8 mouse cellular contexts compared by ENCODE assay signal in the genomic region with DNA sequence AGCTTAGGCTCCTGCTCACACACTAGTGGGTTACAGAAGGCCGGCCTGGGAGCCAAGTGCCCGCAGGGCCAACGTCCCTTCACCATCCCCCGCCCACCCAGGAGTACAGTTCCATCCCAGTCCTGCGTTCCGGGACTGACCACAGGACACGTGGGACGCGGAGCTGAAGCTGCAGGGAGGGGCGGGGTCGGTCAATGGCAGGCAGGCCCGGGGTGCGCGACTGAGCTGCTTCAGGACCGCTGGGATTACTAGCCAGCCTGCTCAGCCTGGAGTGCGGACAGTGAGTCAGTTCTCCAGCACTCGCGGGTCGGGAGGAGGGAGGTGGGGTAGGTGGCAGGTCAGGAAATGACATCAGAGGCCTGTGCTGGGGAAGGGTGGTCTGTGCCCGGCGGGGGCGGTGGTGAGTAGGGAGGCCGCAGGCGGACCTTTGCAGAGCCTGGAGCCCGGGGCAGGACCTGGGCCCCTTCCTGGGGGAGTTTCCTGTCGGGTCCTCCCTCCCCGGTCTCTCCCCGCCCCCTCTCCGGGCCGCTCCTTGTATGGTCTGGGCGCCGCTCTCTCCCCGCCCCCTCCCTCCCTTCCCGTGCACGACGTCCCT. TPM values are rescaled to one million over a fixed set of nuclear protein-coding genes. Genes with fewer than 3 reads are reported as not detected.
A peak's percentile ranks its signal among the peaks of the same experiment; 100 is the strongest.
DNase-seq lines count a peak whose midpoint lies in the region; ATAC-seq and TF ChIP-seq lines count a peak whose summit lies in the region.

Gene Zyx, plus strand, starts transcription at position 205 of the 595 bp plus-strand sequence.

- DNase-seq in brain, embryonic 14.5 days (ENCODE audit: low read depth): peak; percentile 93
- DNase-seq in kidney, postnatal 10 days: peak; percentile 96
- peak; percentile 90 to 96 for DNase-seq in natural killer cell, adult 2 months (ENCODE audit: low spot score in 2 of 2)

- ATAC-seq in erythroid progenitor cell, adult 5-6 weeks (replicated peaks; ENCODE audit: low FRiP score, poor library complexity, severe bottlenecking): peak; percentile 35; the same call in 1 of the 2 replicates
- ATAC-seq in heart, embryonic 13.5 days (ENCODE audit: extremely low read depth, insufficient number of reproducible peaks, low FRiP score, low TSS enrichment): peak; percentile 88
- peak; percentile 89 for ATAC-seq in liver, embryonic 12.5 days
- peak; percentile 93 for ATAC-seq in stomach, embryonic 15.5 days (ENCODE audit: insufficient read depth, low FRiP score, low read depth)

- peak within 1 kb of the TSS; percentile 96 for H3K4me3 ChIP-seq in C2C12 (ENCODE audit: insufficient read depth, poor library complexity, severe bottlenecking)
- peak within 1 kb of the TSS; percentile 94 for H3K4me3 ChIP-seq in heart, embryonic 13.5 days
- H3K4me3 ChIP-seq in liver, embryonic 12.5 days: peak within 1 kb of the TSS; percentile 74
- H3K4me3 ChIP-seq in stomach, embryonic 15.5 days (replicated peaks): peak within 1 kb of the TSS; percentile 84

- TF ChIP-seq CTCF in C2C12 (IDR thresholded peaks at IDR 0.05; ENCODE audit: control insufficient read depth, insufficient read depth, insufficient read length): no peak
- TF ChIP-seq CTCF in brain, embryonic 14.5 days (IDR thresholded peaks at IDR 0.05; ENCODE audit: borderline replicate concordance, extremely low read depth, insufficient read depth, insufficient read length): peak; percentile 37; the same call in 1 of the 2 replicates

- 0% methylated on average over 28 of the region's 36 CpGs for WGBS in heart, embryonic 13.5 days
- under 1% methylated on average over 24 of the region's 36 CpGs for WGBS in liver, embryonic 12.5 days (ENCODE audit: insufficient replicate concordance)
- WGBS in stomach, embryonic 15.5 days: under 1% methylated on average over 25 of the region's 36 CpGs

- no peaks in the 10 kb centered on the region for H3K9me3 ChIP-seq in heart, embryonic 13.5 days
- H3K9me3 ChIP-seq in liver, embryonic 12.5 days (replicated peaks): no peaks in the 10 kb centered on the region
- no peaks in the 10 kb centered on the region for H3K9me3 ChIP-seq in stomach, embryonic 15.5 days

- no peaks in the 10 kb centered on the region for H3K27me3 ChIP-seq in C2C12 (ENCODE audit: control insufficient read depth, insufficient read depth, insufficient read length)
- no peaks in the 10 kb centered on the region for H3K27me3 ChIP-seq in heart, embryonic 13.5 days (replicated peaks)
- H3K27me3 ChIP-seq in liver, embryonic 12.5 days (replicated peaks): no peaks in the 10 kb centered on the region
- no peaks in the 10 kb centered on the region for H3K27me3 ChIP-seq in stomach, embryonic 15.5 days (replicated peaks)

- H3K27ac ChIP-seq in heart, embryonic 13.5 days (replicated peaks): peak within 1 kb of the TSS; percentile 100
- peak within 1 kb of the TSS; percentile 86 for H3K27ac ChIP-seq in liver, embryonic 12.5 days
- H3K27ac ChIP-seq in stomach, embryonic 15.5 days: peak within 1 kb of the TSS; percentile 97

- H3ac ChIP-seq in C2C12 (ENCODE audit: control insufficient read depth, insufficient read length, low read depth): peak within 1 kb of the TSS; percentile 98

- peak within 1 kb of the TSS; percentile 100 for H3K9ac ChIP-seq in heart, embryonic 13.5 days
- H3K9ac ChIP-seq in liver, embryonic 12.5 days: peak within 1 kb of the TSS; percentile 76
- peak within 1 kb of the TSS; percentile 83 for H3K9ac ChIP-seq in stomach, embryonic 15.5 days

- peaks cover 47% of the 10 kb centered on the region for H3K79me2 ChIP-seq in C2C12 (ENCODE audit: control insufficient read depth, insufficient read depth)

- H3K79me3 ChIP-seq in C2C12 (ENCODE audit: low read depth): peaks cover 42% of the 10 kb centered on the region

- peak within 1 kb of the TSS; percentile 98 for H3K4me2 ChIP-seq in heart, embryonic 13.5 days
- peak within 1 kb of the TSS; percentile 95 for H3K4me2 ChIP-seq in liver, embryonic 12.5 days
- H3K4me2 ChIP-seq in stomach, embryonic 15.5 days: peak within 1 kb of the TSS; percentile 75

- H3K36me3 ChIP-seq in C2C12 (ENCODE audit: control insufficient read depth, insufficient read depth): peaks cover 39% of the 10 kb centered on the region
- peaks cover 31% of the 10 kb centered on the region for H3K36me3 ChIP-seq in heart, embryonic 13.5 days
- H3K36me3 ChIP-seq in liver, embryonic 12.5 days: peaks cover 12% of the 10 kb centered on the region
- H3K36me3 ChIP-seq in stomach, embryonic 15.5 days: no peaks in the 10 kb centered on the region; the same call in 1 of the 2 replicates

- H3K4me1 ChIP-seq in heart, embryonic 13.5 days: peaks cover 45% of the 10 kb centered on the region
- H3K4me1 ChIP-seq in liver, embryonic 12.5 days: peaks cover 59% of the 10 kb centered on the region
- peaks cover 38% of the 10 kb centered on the region for H3K4me1 ChIP-seq in stomach, embryonic 15.5 days

- TF ChIP-seq POLR2A in brain, embryonic 14.5 days (IDR thresholded peaks at IDR 0.05; ENCODE audit: borderline replicate concordance, extremely low read depth, insufficient read depth, insufficient read length, poor library complexity, severe bottlenecking): no peak

TF ChIP-seq in C2C12, 6 proteins besides CTCF, POLR2A, EP300 and RAD21:
- TF ChIP-seq FOSL1 (IDR thresholded peaks at IDR 0.05; ENCODE audit: insufficient read depth, low read length, poor library complexity, severe bottlenecking) (no peak), MAX (IDR thresholded peaks at IDR 0.05) (peak; percentile 86), USF1 (IDR thresholded peaks at IDR 0.05; ENCODE audit: low read depth) (peak; percentile 79), CEBPB (IDR thresholded peaks at IDR 0.05; ENCODE audit: low read depth) (no peak)
TF ChIP-seq in C2C12: peak in this region for 2.

RNA-seq across cellular contexts. Expression of gene Zyx, which starts in this region (rescaled TPM):
- polyA plus RNA-seq in C2C12 (2012; fragmentation: generic; extraction: Trizol): 694 TPM
- 59.5 and 76.3 TPM in 2 replicates for polyA plus RNA-seq in brain, embryonic 14.5 days (2012; rRNA removed)
- 37.3 and 45.0 TPM in 2 replicates for total RNA-seq in erythroid progenitor cell, adult 5-6 weeks (2015; ENCODE audit: low replicate concordance)
- total RNA-seq in erythroid progenitor cell, adult 5-6 weeks (2017; ENCODE audit: low replicate concordance): 5.9 and 12.8 TPM in 2 replicates
- polyA plus RNA-seq in heart, embryonic 13.5 days (2015; fragmentation: Nextera tagmentation; extraction: Ambion mirVana): 156 and 173 TPM in 2 replicates
- 66.3 and 66.5 TPM in 2 replicates for polyA plus RNA-seq in liver, embryonic 12.5 days (2016; fragmentation: Nextera tagmentation; extraction: Ambion mirVana)
- polyA plus RNA-seq in stomach, embryonic 15.5 days (2015; fragmentation: Nextera tagmentation; extraction: Ambion mirVana): 96.9 and 105 TPM in 2 replicates

Comparison
In these comparisons a context has a peak if more than half of its experiments do, and no peak if none do; other contexts are left out.
1. Peak in every context shown above with its lines: DNase-seq, ATAC-seq, H3K4me3 ChIP-seq and H3K27ac ChIP-seq.
2. ATAC-seq: peak in every context shown above with its lines; median percentile 93 in stomach, embryonic 15.5 days; 89 in liver, embryonic 12.5 days; 88 in heart, embryonic 13.5 days; 35 in erythroid progenitor cell, adult 5-6 weeks.